Mouse (Mus musculus) cerebellum, adult 9-10 months (tissue): ENCODE results near the gene Htr3a.

Source experiments
- DNase-seq: peaks from one replicate; pipeline ENCODE4 v3.0.0; 2022

Htr3a gene

DNA sequence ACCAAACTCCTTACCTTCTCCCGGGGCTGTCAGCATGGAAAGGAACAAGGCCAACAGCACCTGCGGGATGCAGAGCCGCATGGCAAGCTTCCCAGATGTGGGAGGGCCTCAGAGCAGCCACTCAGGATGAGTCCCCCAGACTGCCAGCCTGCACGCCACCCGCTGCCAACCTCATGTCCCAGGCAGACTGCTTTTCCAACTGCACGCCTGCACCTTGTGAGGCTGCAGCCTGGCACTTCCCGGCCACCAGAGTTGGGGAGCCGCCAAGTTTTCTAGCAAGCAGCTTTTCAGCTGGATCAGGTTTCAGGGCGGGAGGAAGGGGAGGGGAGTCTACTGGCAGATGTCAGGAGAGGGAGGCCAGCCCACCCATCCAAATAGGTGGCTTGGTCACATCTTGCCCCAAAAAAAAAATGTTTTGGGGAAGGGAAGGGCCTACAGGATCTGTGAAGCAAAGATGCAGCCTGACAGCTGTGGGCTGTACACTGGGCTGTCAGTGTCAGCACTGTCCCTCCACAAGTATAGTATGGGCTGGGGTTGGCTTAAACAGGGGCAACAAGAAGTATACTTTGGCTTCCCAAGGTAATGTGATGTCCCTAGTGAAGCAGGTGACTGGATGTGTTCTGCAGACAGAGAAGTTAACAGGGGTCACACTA lies at the start of gene Htr3a:
Htr3a (minus strand) TSS at position 215 of the 653 bp plus-strand sequence.
- peak; percentile 75 for DNase-seq

DNA sequence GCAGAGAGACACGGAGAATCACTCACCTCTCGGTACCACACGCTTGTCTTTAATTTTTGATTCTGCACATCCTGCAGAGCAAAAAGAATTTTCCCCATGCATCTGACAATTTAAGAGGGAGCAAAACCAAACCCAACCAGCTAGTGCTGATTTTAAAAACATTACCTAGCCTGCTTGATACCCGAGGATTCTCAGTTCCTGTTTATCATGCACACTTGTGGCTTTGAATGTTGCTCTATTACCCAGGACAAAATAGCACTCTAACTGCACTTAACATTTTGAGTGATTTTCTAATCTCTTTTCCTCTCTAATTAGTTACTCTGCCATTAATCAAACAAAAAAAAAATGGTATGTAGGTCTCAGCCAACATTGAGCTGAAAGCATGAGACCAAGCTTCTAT lies 36.7 kb upstream of the Htr3a start:
- DNase-seq = no peak

DNA sequence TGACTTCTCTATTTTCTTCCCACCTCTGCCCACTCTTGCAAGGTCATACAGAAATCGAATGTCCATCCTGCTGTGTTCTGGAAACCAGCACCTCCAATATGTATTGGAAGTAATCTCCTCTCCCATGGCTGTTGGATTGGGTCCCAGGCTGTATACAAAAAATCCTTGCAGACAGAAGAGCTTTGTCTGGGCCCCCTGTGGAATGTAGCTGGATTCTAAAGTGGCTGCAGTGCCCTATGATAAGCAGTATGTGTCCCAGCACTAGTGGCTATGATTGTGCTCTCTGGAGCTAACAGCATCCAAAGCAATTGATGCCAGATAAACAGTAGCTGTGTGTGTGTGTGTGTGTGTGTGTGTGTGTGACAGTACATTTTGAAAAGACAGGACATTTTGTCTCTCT lies 31.4 kb upstream of the Htr3a start:
- no peak for DNase-seq

DNA sequence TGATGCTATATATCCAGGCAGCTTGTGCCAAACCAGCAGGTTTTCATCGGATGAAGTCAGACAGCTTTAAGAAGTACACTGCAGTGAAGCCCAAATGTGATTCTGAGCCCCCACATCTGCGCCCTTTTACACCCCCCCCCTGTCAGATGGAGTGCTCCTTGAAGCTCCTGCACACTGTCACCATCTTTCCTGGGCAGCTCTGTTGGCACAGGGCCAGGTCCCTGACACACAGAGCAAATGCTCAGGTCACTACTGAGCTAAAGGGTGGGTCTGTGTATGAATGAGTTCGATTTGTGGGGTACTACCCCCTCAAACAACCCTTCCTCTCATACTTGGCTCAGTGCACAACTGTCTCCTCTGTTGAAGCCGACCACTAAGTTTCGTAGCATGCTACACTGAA lies 18.5 kb upstream of the Htr3a start:
- no peak for DNase-seq

DNA sequence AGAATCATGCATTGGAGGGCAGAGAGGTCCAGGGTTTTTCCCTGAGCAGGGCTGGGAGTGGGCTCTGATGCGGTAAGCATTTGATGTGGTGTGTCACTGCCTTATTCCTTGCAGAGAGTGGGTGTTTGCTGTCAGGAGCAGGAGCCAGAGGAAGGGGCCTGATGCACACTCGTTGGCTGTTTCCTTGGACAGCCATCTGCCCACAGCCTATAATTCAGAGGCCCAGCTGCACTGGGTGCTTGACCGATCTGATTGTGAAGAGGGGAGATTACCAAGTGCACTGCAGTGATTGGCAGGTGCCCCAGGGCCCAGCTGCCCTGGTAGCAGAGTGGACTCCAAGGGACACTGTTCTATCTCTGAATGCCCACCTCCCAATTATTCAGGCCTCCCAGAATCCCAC lies 17.9 kb upstream of the Htr3a start:
- DNase-seq = no peak

DNA sequence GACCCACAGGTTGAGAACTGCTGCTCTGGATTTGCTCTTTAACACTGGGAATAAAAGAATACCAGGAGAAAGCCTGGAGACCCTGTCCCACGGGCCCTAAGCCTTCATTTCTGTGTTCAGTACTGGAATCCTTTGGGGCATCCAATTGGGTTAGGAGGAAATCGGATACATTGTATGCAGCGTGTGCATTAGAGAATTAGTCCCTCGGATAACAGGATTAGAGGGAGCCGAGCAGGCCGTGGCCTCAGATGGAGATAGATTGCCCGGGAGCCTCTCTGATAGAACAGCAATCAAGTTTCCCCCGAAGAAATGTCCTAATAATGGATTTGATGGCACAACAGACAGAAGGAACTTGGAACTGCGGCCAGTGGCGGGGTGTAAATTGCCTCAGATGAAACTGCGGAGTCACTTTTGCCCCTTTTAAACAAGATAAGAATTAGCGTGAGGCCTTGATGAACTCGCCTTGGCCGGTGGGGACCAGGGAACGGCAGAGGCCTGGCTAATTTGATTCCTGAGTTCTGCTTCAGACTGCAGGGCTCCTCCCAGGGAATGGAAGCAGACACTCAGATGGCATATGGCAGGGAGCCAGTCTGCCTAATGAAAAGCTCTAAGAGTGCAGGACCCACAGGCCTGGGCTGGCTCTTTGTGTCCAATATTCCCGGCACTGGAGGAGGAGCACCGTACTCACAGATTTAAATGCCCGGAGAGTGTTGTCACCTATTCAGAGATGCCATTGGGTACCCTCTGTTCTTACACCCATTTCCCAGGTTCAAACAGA lies 5.3 kb upstream of the Htr3a start:
- no peak for DNase-seq

DNA sequence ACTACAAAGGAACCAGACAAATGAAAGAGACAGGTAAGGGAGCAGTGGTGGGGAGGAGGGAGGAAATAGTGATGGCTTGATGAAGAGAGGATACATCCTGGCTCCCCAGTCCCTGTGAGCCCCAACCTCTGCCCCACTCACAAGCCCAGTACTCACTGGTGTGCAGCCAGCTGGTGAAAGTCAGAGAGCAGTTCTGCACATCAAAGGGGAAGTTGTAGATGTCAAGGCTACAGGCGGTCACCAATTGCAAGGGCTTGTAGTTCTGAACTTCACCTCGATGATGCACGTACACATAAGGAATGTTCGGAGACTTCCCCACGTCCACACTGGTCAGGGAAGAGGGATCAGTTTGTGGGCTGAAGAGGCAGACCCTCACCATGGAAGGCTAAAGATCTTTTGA lies 6.5 kb downstream of the Htr3a start:
- DNase-seq = no peak

DNA sequence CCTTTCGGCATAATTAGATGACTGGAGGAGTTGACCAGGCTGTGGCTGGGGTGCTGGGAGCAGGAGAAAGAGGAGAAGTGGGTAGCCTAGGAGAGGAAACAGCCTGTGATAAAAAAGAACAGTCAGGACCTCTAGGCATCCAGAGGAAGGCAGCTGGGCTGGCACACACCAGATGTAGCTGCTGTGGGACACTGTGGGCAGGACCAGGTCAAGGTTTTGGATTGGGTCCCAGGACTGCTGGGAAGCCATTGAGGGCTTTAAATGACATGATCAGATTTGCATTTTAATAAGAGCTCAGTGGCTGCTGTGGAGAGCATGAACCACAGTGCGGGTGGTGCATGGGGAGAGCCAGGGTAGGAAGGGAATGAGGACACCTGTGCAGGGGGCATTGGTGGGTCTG lies 7.1 kb downstream of the Htr3a start:
- no peak for DNase-seq

DNA sequence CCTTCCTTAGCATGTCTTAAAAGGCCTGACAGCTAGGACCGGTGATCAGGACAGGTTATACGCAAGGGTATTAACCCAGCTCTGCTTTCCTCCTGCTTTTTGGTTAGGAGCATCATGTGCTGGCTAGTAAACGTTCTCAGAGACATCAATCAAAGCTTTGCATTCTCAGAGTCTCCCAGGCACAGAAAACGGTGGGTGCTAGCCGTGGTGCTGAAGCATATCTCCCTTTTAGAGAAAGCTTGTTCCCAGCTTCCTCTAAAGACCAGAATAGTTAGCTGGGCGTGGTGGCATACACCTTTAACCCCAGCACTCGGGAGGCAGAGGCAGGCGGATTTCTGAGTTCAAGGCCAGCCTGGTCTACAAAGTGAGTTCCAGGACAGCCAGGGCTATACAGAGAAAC lies 12.3 kb downstream of the Htr3a start:
- DNase-seq = no peak

DNA sequence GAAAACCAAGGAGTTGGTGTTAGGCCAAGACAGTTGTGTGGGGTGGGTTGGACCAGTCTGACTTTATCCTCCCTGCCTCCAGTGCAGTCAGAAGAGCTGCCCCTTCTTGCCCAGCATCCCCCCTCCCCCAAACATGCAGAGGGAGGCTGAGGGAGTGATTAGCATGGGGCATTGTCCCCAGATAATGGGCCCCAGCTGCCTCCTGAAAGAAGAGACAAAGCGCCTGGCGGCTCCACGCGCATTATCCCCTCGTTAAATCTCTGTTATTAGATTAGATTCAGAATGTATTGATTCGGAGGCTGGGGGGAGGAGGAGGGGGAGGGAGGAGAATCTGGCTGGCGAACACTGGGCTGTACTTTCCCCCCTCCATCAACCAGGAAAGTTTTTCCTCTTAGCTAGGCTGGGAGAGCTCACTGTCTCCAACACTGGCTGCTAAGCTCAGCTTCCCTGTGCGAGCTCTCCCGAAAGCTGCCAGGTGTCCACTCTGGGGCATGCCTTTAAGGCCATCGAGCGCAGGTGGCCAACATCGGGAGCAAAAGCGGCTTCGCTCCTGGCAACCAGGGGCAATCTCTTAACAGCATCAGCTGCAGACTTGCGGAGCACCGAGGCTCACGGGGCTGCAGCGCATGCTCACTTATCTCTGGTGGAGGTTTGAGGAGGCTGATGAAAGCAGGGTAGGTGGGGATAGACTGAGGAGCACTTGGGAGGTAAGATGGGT lies 14.9 kb downstream of the Htr3a start:
- DNase-seq = no peak

DNA sequence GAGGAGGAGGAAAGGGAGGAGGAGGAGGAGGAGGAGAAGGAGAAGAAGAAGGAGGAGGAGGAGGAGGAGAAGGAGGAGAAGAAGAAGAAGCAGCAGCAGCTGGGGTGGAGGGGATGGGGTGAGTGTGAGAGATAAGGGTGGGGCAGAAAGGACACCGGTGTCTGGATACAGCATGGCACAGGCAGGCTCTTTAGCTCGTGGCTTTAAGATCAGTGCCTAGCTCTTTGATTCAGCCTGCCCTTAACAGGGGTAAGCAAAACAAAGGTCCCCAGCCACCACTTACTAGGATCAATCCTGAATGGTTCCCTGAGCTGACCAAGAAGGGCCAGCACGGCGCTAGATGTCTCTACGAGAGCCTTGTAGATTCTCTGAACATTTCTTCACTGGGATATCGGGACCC lies 16.1 kb downstream of the Htr3a start:
- DNase-seq = no peak

DNA sequence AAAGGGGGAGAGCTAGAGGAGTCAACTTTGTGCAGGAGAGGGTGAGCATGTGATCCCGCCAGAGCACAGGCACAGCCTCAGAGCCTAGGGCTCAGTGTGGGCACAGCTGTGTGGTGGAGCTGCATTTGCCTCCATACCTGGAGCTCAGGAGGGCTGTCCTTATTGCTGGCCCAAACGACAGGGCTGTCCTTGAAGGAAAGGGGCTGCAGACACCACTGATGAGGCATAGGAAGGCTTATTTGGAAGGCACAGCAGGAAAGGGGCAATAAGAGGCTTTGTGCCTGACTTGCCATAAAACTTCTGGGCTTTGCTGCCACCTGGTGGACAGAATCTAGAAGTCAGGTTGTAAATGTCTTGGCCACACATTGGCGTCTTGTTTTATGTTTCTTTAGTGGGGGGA lies 16.9 kb downstream of the Htr3a start:
- peak; percentile 54 for DNase-seq

DNA sequence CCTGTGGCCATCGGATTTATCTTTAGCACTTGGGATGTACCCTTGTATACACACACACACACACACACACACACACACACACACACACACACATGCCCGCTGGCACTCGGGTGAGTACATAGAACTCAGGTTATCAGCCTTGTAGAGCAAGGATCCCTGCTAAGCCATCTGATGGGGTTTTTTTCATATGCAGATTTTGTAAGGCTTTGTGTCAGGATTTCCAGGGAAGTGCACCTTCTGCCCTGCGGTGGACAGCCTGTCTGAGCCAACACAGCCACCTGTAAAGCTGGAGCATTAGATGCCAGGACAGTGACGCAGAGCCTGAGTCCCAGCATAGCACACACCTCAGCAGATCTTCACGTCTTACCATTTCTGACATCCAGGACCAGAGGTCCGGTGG lies 21.8 kb downstream of the Htr3a start:
- DNase-seq = no peak

DNA sequence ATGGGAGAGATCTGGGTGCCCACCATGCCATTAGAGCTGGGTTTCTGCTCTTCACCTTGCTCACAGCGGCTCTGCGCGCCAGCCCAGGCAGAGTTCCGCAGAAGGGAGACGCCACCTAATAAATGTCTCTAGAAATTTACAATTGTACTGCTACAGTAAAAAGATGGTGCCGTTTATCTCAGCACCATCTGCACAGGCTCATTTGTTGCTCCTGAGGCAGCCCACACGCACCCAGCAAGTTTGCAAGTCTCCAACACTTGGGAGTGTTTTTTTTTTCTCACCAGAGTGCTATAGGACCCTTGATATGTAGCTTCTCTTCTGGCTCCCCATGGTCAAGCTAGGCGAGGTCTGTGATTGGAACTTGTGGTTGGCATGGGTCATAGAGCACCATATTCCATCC lies 38.0 kb downstream of the Htr3a start:
- no peak for DNase-seq

DNA sequence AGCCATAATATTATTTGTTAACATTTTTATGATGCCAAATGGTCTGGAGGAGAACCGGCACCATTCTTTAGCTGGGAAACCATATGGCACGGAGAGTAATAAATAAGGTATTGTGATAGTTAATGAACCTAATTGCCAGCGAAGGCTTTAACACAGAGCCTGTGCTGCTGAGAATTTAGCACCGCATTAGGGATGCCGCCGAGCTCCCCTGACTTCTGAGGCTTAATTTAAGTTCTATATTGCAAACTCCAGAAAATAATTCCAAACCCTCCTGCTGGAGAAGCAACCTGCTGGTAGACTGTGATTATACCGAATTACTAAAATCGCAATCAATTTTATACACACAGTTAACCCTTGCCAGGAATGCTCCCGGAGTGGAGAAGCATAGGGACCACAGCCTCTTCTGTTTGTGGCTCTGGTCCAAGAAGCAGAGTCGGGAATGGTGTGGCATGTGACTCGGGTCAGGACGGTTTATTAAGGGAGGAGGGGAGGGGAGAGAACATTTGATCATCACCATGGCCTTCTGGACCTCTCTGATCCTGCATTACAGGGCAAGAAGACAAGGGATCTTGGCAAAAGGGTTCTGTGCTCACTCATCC lies 44.3 kb downstream of the Htr3a start:
- no peak for DNase-seq

DNA sequence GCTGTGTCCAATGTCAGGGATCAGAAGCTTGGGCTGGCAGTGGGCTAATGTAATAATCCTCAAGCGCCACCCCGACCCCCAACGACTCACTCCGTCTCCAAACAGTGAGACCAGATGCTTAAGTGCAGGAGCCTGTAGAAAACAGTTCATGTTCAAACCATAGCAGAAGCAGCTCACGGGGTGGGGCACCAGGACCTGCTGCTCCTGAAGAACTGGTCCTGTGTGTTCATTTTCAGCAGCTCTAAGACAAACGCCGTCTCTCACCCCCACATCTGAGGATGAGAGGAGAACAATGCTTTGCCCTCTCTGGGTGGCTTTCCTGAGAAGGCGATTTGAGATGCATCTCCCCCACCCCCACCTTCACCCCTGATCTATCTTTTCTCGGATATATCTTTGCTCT lies 45.7 kb downstream of the Htr3a start:
- DNase-seq = no peak

DNA sequence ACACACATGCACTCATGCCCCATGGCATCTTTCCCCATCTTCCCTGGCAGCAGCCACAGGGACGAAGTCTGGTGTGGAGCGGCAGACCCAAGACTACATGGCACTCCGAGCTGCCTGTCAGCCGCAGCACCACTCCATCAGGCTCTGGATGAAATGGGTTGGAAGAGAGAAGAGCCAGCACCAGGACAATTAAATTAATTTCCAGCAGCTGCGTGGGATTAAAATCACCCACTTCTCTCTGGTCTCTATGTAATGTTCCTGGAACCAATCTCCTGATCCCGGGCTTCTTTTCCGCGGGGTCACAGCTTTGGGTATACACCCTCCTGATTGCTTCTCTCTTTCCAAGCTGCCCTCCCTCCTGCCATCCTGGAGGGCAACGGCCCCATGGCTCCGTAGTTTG lies 49.4 kb downstream of the Htr3a start:
- no peak for DNase-seq

DNA sequence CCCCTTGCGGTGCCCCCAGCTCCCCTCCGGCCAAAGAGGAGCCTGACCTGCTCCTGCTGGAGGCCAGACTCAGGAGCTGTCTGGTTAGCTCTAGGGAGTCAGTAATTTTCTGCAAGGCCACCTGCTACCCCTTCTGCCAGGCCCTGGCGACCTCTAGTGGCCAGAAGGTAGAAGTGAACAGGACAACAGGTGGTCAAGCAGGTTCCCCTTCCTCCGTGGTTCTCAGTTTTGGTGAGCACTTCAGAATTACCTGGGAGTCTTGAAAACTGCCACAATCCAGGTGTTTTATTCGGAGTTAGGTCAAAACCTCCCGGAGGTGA lies 50.4 kb downstream of the Htr3a start:
- peak; percentile 80 for DNase-seq

DNA sequence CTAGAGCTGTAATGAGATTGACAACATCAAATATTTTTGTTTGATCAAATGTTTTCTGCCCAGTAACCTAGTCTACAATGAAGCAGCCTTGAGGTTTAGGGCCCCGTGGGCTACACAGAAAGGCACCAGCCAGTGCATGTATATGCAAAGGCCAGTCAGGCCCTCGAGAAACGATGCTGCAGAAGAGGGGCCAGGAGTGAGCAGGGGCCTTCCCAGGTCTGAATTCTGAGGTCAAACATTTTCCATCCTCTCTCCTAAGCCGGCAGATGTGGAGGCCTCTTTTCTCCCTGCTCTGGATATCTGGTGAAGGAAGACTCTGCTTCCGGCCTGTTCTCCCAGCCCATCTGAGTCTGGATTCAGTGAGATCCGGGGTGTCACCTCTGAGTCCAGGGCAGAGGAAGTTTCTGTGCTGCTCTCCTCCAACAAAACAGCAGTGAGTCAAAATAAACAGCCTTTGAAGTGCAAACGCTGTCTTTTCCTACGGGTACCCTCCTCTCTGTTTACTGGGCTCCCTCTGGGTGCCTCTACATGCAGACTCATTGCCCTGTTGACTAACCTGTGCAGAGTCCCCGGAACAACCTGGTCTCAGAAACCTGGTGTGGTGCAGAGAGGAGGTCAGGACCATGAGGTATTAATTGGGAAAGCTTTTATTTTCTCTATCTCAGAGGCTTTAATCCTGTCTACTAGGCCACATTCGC lies 50.9 kb downstream of the Htr3a start:
- DNase-seq = no peak

DNA sequence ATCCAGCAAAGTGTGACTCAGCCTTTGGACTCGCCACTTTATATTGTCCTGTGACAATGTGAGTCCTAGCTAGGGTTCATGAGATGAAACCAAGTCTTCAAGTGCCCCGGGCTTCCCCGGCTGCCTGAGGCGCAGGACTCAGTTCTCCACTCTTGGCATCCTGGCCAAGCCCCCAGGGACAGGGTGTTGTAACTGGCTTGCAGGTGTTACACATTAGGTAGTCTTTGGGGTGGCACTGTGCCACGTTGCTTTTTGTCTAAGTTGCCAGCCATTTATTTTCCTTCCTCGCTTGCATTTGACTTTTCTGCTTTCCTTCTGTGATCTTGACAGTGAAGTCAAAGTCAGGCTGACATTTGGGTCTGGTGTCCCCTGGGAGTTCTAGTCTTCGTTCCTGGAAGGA lies 53.0 kb downstream of the Htr3a start:
- no peak for DNase-seq

DNA sequence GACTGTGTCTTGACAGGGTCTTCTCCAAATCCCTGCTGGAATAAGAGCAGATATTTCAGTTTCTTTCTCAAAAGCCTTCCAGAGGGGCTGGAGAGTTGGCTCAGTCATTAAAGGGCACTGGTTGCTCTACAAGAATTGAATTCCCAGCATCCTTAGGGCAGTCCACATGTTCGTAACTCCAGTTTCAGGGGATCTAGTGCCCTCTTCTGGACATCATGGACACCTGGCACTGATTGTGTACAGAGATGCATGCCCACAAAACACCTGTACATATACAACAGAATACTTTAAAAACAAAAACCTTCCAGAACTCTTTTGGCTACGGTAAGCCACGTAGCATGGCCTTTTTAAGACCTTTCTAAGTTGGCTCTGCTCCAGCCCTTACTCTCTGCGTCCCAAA lies 54.7 kb downstream of the Htr3a start:
- DNase-seq = no peak

DNA sequence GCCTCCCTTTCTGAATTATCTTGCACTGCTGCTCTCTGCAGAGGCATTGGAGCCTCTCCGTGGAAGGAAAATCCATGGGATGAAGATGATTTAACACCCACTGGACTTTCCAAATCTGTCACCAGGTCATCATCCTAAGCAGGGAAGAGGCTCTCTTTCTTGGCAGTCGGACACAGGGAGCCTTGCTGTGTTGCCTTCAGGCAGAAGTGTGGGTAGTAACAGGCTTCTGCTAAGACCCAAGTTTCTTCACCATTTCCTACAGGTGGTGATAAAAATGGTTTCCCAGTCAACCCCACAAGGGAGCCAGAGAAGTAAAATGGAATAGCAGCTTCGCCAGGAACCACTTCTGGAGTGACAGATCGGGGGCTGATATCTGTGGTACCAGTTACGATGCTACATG lies 61.4 kb downstream of the Htr3a start:
- DNase-seq = no peak
